Mouse (Mus musculus) forebrain, embryonic 13.5 days (tissue): Measurements from ENCODE around the gene Cog1. TPM values are rescaled to one million over a fixed set of nuclear protein-coding genes. Genes with fewer than 3 reads are reported as not detected.

Experiments
- ATAC-seq: fragments of 200-750 bp; cut with Nextera tagmentation; 2 replicates; pipeline ENCODE4 v1.8.0; 2017
- H3K27ac ChIP-seq: fragments of 300-500 bp; sonication (generic); 2 replicates; pipeline ENCODE4 v1.5.1; 2015; ENCODE audit warnings: inconsistent platforms, mild to moderate bottlenecking, moderate library complexity
- H3K27me3 ChIP-seq: fragments of 300-500 bp; sonication (generic); 2 replicates; pipeline ENCODE4 v1.6.1; 2015; ENCODE audit warnings: mild to moderate bottlenecking, inconsistent platforms
- H3K36me3 ChIP-seq: fragments of 300-500 bp; sonication (generic); 2 replicates; pipeline ENCODE4 v1.6.1; 2015; ENCODE audit warnings: mild to moderate bottlenecking, inconsistent platforms; ENCODE audit not compliant: poor library complexity, severe bottlenecking
- H3K4me1 ChIP-seq: fragments of 300-500 bp; sonication (generic); 2 replicates; pipeline ENCODE4 v1.6.1; 2015; ENCODE audit warnings: inconsistent platforms
- H3K4me2 ChIP-seq: fragments of 300-500 bp; sonication (generic); 2 replicates; pipeline ENCODE4 v1.6.1; 2015; ENCODE audit warnings: inconsistent platforms, mild to moderate bottlenecking, moderate library complexity
- H3K4me3 ChIP-seq: fragments of 300-500 bp; sonication (generic); 2 replicates; pipeline ENCODE4 v1.5.1; 2015; ENCODE audit warnings: mild to moderate bottlenecking, inconsistent platforms
- H3K9ac ChIP-seq: fragments of 300-500 bp; sonication (generic); 2 replicates; pipeline ENCODE4 v1.6.1; 2015; ENCODE audit warnings: mild to moderate bottlenecking, inconsistent platforms
- H3K9me3 ChIP-seq: fragments of 300-500 bp; sonication (generic); replicated peaks from 2 replicates; pipeline ENCODE4 v1.6.1; 2016; ENCODE audit warnings: inconsistent platforms
- WGBS: fragments of 180-500 bp; shearing (Covaris S2); methylation state at CpG from one replicate; pipeline ENCODE4 v1.1.7; 2015; 5-methylcytosine and 5-hydroxymethylcytosine counted together
- polyA plus RNA-seq: library from polyadenylated mRNA; unstranded; fragments of >200 nt; fragmentation: Nextera tagmentation; extraction: Ambion mirVana; gene quantifications from 2 replicates; pipeline ENCODE4 v1.2.1, GENCODE M21; 2015

Cog1 gene
- polyA plus RNA-seq: 30.1 and 31.1 TPM in 2 replicates

DNA sequence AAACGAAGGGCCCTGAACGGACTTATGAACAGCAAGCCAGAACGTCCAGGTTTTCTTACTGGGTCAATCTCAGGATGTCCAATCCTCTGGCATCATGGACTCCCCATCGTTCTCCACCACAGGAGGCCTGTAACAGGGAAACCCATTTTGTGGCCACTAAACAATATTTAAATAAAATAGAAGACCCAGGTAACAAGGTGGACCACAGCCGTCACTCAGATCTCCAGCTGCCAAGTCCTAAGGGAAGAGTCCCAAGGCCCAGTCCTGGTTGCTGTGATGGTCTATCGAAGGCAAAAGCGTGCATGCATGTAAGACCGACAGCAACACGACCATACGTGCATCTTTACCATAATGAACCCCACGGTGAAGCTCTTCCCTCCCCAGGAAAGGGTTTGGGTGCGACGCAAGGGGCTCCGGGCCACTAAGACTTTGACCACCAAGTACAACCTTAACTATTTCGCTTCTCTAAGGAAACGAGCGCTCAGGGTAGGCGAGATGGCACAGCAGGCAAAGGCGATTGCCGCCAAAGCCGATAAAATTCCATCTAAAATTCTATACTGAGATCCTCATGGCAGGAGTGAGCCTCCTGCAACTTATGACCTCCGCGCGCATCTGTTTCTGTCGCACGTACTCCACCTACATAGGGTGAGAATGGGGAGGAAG lies at the start of gene Cog1:
Gene Cog1, plus strand, starts transcription at position 480 of the 663 bp plus-strand sequence.
- peak within 1 kb of the TSS; percentile 91 for H3K9ac ChIP-seq
- H3K27me3 ChIP-seq: no peaks in the 10 kb centered on the region
- no peak for ATAC-seq
- H3K9me3 ChIP-seq: no peaks in the 10 kb centered on the region
- 44% methylated on average over 26 of the region's 26 CpGs for WGBS
- H3K4me3 ChIP-seq: peak within 1 kb of the TSS; percentile 92
- peak within 1 kb of the TSS; percentile 78 for H3K4me2 ChIP-seq
- peak within 1 kb of the TSS; percentile 90 for H3K27ac ChIP-seq
- H3K4me1 ChIP-seq: peaks cover 31% of the 10 kb centered on the region
- H3K36me3 ChIP-seq: peaks cover 23% of the 10 kb centered on the region

DNA sequence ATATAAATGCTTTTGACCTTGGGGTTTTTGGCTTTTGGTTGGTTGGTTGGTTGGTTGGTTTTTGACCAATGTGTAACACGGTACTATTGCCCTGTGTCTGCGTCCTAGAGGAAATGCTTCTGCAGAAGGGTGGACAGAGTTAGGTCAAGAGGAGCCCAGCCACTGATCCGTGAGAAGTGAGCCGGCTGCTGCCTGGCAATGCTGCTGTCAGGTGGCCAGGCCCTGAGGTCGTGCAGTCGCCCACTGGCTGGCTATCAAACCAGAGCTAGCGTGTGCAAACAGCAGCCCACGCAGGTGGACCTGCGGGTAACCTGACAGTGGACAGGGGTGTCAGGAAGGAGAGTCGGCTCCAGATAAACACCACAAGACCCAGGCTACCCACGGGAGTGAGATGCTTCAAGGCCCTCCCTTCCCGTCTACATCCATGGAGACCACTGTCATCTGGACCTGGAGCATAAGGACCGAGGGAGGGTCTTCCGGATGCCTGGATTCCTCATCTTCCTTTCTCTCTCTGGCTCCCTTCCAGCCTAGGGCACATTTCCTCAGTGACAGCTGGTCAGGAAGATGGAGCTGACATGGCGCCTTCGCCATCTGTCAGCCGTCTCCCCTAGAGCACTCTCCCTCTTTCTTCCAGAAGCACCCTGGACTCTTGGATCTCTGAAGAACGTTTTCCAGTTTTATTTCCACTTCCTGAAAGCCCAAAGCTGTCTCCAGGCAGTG lies 48.3 kb upstream of the Cog1 start:
- Histone ChIP-seq H3K4me2 (no peak overlapping the region; the same call in 1 of the 2 replicates), H3K36me3 (no peaks in the 10 kb centered on the region), H3K27me3 (no peaks in the 10 kb centered on the region), H3K27ac (peak overlapping the region; percentile 87), H3K9me3 (no peaks in the 10 kb centered on the region), H3K9ac (no peak overlapping the region), H3K4me1 (peaks cover 32% of the 10 kb centered on the region), H3K4me3 (no peak overlapping the region)
- 75% methylated on average over 18 of the region's 18 CpGs for WGBS
- ATAC-seq: peak; percentile 52; the same call in 1 of the 2 replicates

DNA sequence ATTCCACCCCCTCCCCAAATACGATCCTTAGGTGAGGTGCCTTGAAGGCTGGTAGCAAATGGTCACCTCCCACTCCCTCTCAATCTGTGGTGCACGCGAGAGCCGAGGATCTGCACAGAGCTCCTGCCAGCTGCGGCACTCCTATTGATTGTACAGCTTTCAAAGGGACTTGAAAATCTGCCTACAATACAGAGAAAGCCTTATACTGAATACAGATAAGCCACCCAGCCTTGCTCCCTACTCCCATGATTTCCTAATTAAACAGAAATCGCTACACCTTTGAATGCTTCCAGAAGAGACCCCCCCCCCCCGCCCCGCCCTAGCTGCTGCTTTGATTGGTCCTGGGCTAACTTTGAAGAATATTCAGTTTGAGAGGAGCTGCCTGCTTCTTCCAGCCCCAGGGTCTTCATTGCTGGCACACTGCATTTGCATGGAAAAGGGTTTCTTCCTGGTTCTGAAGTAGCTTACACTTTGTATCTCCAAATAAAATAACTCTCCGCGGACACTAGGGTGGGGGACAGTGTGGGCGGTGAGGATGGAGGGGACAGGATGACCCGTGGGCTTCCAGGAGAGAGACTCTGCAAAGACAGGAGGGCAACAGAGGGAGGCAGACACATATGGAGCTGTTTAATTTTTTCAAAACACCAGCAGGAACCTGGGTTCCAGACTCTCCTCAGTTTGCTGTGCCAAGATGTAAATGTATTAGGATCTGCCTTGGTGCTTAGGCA lies 47.2 kb upstream of the Cog1 start:
- H3K27me3 ChIP-seq: no peaks in the 10 kb centered on the region
- H3K9ac ChIP-seq: no peak overlapping the region
- no peaks in the 10 kb centered on the region for H3K9me3 ChIP-seq
- WGBS: 15% methylated on average over 12 of the region's 12 CpGs
- H3K27ac ChIP-seq: peak overlapping the region; percentile 87
- peak overlapping the region; percentile 17; the same call in 1 of the 2 replicates for H3K4me2 ChIP-seq
- H3K36me3 ChIP-seq: no peaks in the 10 kb centered on the region
- H3K4me1 ChIP-seq: peaks cover 32% of the 10 kb centered on the region
- ATAC-seq: peak; percentile 80; the same call in 1 of the 2 replicates
- H3K4me3 ChIP-seq: no peak overlapping the region

DNA sequence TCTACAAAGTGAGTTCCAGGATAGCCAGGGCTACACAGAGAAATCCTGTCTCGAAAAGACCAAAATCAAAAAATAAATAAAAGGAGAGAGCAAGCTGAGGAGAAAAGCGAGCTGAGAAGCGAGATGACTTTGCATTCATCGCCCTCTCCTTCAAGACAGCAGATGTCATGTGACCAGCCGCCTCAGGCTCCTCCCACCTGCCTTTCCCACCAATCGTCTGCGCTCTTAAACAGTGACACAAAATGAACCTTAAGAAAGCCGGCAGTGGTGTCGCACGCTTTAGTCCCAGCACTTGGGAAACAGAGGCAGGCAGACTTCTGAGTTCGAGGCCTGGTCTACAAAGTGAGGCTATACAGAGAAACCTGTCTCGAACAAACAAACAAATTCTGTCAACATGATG lies 41.4 kb upstream of the Cog1 start:
- peaks cover 28% of the 10 kb centered on the region for H3K4me1 ChIP-seq
- no peaks in the 10 kb centered on the region for H3K27me3 ChIP-seq
- no peak for ATAC-seq
- no peak overlapping the region for H3K4me2 ChIP-seq
- H3K9me3 ChIP-seq: no peaks in the 10 kb centered on the region
- no peak overlapping the region for H3K4me3 ChIP-seq
- H3K9ac ChIP-seq: no peak overlapping the region
- WGBS: 93% methylated on average over 12 of the region's 12 CpGs
- no peak overlapping the region for H3K27ac ChIP-seq
- H3K36me3 ChIP-seq: no peaks in the 10 kb centered on the region

- Histone ChIP-seq H3K27me3 (no peaks in the 10 kb centered on the region; the same call in 1 of the 2 replicates), H3K9ac (no peak overlapping the region), H3K4me3 (no peak overlapping the region), H3K4me2 (no peak overlapping the region), H3K27ac (no peak overlapping the region), H3K4me1 (peaks cover 19% of the 10 kb centered on the region), H3K9me3 (no peaks in the 10 kb centered on the region), H3K36me3 (no peaks in the 10 kb centered on the region)
- WGBS: 83% methylated on average over 5 of the region's 5 CpGs
- no peak for ATAC-seq
Observed at GRCm38 (mm10) chr11:113609581-113609980, 39.4 kb upstream of the Cog1 start.

- Histone ChIP-seq H3K27me3 (no peaks in the 10 kb centered on the region; the same call in 1 of the 2 replicates), H3K4me3 (no peak overlapping the region), H3K36me3 (no peaks in the 10 kb centered on the region), H3K27ac (0 out of 2 replicates have a peak overlapping the region, but pooled peaks have one; percentile 16), H3K4me2 (no peak overlapping the region), H3K9ac (no peak overlapping the region), H3K9me3 (no peaks in the 10 kb centered on the region), H3K4me1 (peaks cover 19% of the 10 kb centered on the region)
- no peak for ATAC-seq
- 77% methylated on average over 5 of the region's 5 CpGs for WGBS
Observed at GRCm38 (mm10) chr11:113610266-113610665, 38.7 kb upstream of the Cog1 start.

- no peaks in the 10 kb centered on the region; the same call in 1 of the 2 replicates for H3K27me3 ChIP-seq
- no peak overlapping the region for H3K4me2 ChIP-seq
- no peak overlapping the region for H3K4me3 ChIP-seq
- 90% methylated on average over 10 of the region's 10 CpGs for WGBS
- no peaks in the 10 kb centered on the region for H3K36me3 ChIP-seq
- H3K4me1 ChIP-seq: peaks cover 19% of the 10 kb centered on the region
- H3K27ac ChIP-seq: peak overlapping the region; percentile 83
- H3K9me3 ChIP-seq: no peaks in the 10 kb centered on the region
- ATAC-seq: no peak
- H3K9ac ChIP-seq: no peak overlapping the region
Observed at GRCm38 (mm10) chr11:113611112-113611646, 37.8 kb upstream of the Cog1 start.

DNA sequence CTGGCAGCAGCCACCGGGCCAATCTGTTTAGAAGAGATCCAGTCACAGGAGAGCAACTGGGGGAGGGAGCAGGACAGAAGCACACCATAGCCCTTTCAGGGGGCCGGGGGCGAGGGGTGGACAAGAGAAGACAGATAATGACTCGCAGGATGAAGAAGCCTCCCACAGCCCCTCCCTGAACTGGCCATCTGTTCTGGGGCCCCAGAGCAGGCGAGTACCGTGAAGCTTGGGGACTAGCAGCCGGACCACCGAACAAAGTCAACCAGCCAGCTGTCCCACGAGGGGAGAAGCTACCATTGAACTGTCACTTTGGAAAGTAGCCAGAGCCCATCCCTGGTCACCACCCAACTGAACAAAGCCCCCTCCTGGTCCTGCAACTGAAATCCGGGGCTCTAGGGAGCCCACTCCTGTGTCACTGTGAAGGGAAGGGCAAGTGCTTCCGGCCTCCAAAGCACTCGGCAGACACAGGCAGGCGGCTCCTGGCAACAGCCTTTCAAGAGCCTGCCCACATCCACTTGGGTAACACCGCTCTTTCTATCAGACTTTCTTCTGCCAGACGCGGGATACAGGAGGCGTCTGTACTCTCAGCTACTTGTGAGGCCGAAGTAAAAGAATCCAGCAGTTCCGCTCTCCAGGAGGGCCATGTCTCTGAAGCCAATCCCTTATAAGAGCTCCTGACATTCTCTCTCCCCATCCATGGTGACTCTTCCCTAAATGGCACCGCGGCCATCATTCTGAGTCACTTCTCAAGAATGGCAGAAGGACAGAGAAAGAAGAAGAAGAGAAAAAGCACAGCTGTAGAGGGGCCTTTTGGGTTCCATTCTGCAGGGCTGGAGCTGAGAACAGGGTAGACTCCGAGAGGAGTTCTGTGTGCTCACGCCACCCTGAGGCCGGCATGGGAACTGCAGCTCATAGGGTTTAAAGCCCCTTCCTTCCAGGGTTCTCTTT lies 37.0 kb upstream of the Cog1 start:
- H3K9me3 ChIP-seq: no peaks in the 10 kb centered on the region
- H3K27me3 ChIP-seq: no peaks in the 10 kb centered on the region; the same call in 1 of the 2 replicates
- peak overlapping the region; percentile 15 for H3K4me2 ChIP-seq
- peak overlapping the region; percentile 83 for H3K27ac ChIP-seq
- H3K9ac ChIP-seq: 0 out of 2 replicates have a peak overlapping the region, but pooled peaks have one; percentile 38
- H3K4me1 ChIP-seq: peaks cover 19% of the 10 kb centered on the region
- WGBS: 21% methylated on average over 24 of the region's 24 CpGs
- no peak overlapping the region for H3K4me3 ChIP-seq
- no peaks in the 10 kb centered on the region for H3K36me3 ChIP-seq
- ATAC-seq: peak; percentile 77

DNA sequence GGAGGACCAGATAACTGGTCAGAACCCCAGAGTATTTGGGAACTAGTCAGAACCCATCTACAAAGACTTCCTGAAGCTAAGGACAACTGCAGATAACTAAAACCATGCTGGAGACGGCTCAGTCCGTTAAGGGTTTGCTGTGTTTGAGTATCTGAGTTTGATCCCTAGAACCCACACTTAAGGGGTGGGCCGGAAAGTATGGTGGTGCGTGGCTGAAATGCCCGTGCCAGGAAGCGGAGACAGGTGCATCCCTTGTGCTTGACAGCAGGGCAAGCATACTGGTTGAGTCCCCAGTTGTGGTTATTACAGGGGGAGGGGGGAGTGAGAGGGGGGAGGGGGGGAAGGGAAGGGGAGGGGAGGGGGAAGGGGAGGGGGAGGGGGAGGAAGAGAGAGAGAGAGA lies 34.5 kb upstream of the Cog1 start:
- no peak overlapping the region for H3K4me2 ChIP-seq

GRCm38 (mm10) chr11:113617132-113617911 lies 31.6 kb upstream of the Cog1 start:
- no peak overlapping the region for H3K27ac ChIP-seq
- no peaks in the 10 kb centered on the region for H3K36me3 ChIP-seq
- peaks cover 49% of the 10 kb centered on the region for H3K4me1 ChIP-seq
- peaks cover 45% of the 10 kb centered on the region for H3K27me3 ChIP-seq
- H3K4me2 ChIP-seq: peak overlapping the region; percentile 91; the same call in 1 of the 2 replicates
- no peaks in the 10 kb centered on the region for H3K9me3 ChIP-seq
- H3K9ac ChIP-seq: no peak overlapping the region
- H3K4me3 ChIP-seq: no peak overlapping the region
- 45% methylated on average over 14 of the region's 14 CpGs for WGBS
- no peak for ATAC-seq

More for the DNA sequence above, 34.5 kb upstream of the Cog1 start:
- Histone ChIP-seq H3K9ac (no peak overlapping the region), H3K4me1 (peaks cover 41% of the 10 kb centered on the region), H3K27me3 (peaks cover 22% of the 10 kb centered on the region), H3K36me3 (no peaks in the 10 kb centered on the region), H3K9me3 (no peaks in the 10 kb centered on the region), H3K4me3 (no peak overlapping the region), H3K27ac (no peak overlapping the region)
- ATAC-seq: no peak
- 85% methylated on average over 6 of the region's 6 CpGs for WGBS
